Mouse (Mus musculus): Measurements from ENCODE around the gene 2310030G06Rik. TPM values are rescaled to one million over a fixed set of nuclear protein-coding genes. Genes with fewer than 3 reads are reported as not detected.

The 2310030G06Rik gene
- polyA plus RNA-seq, 1 experiment from 2014 or later, result 4.5 TPM

Other genes starting within 250 kb of the 2310030G06Rik start
- 69.4 and 70.1 TPM in 2 replicates for gene Pts, start 217.8 kb downstream of the 2310030G06Rik start, polyA plus RNA-seq (2014; fragmentation: Nextera tagmentation; extraction: Ambion mirVana)
- gene Il18, start 191.7 kb downstream of the 2310030G06Rik start, polyA plus RNA-seq (2014; fragmentation: Nextera tagmentation; extraction: Ambion mirVana), result 3.0 and 3.4 TPM in 2 replicates
- gene Bco2, start 191.4 kb downstream of the 2310030G06Rik start, polyA plus RNA-seq (2014; fragmentation: Nextera tagmentation; extraction: Ambion mirVana), result 0.22 and 0.27 TPM in 2 replicates
- gene Tex12, start 185.2 kb downstream of the 2310030G06Rik start, polyA plus RNA-seq (2014; fragmentation: Nextera tagmentation; extraction: Ambion mirVana), result not detected in 2 replicates
- 503 and 533 TPM in 2 replicates for gene Sdhd, start 142.7 kb downstream of the 2310030G06Rik start, polyA plus RNA-seq (2014; fragmentation: Nextera tagmentation; extraction: Ambion mirVana)
- gene Timm8b, start 142.6 kb downstream of the 2310030G06Rik start, polyA plus RNA-seq (2014; fragmentation: Nextera tagmentation; extraction: Ambion mirVana), result 301 and 312 TPM in 2 replicates
- 3.3 and 4.2 TPM in 2 replicates for gene Pih1d2, start 129.2 kb downstream of the 2310030G06Rik start, polyA plus RNA-seq (2014; fragmentation: Nextera tagmentation; extraction: Ambion mirVana)
- 16.2 and 20.1 TPM in 2 replicates for gene Nkapd1, start 129.1 kb downstream of the 2310030G06Rik start, polyA plus RNA-seq (2014; fragmentation: Nextera tagmentation; extraction: Ambion mirVana)
- 77.3 and 83.7 TPM in 2 replicates for gene Dlat, start 86.8 kb downstream of the 2310030G06Rik start, polyA plus RNA-seq (2014; fragmentation: Nextera tagmentation; extraction: Ambion mirVana)
- 2.3 and 3.5 TPM in 2 replicates for gene Dixdc1, start 7.0 kb downstream of the 2310030G06Rik start, polyA plus RNA-seq (2014; fragmentation: Nextera tagmentation; extraction: Ambion mirVana)
- 8.0 and 13.7 TPM in 2 replicates for gene Cryab, start 4.8 kb upstream of the 2310030G06Rik start, polyA plus RNA-seq (2014; fragmentation: Nextera tagmentation; extraction: Ambion mirVana)
- 1.3 and 2.3 TPM in 2 replicates for gene Hspb2, start 5.8 kb upstream of the 2310030G06Rik start, polyA plus RNA-seq (2014; fragmentation: Nextera tagmentation; extraction: Ambion mirVana)
- gene Fdxacb1, start 21.7 kb upstream of the 2310030G06Rik start, polyA plus RNA-seq (2014; fragmentation: Nextera tagmentation; extraction: Ambion mirVana), result 15.7 and 16.0 TPM in 2 replicates
- gene Alg9, start 28.5 kb upstream of the 2310030G06Rik start, polyA plus RNA-seq (2014; fragmentation: Nextera tagmentation; extraction: Ambion mirVana), result 33.0 and 40.0 TPM in 2 replicates
- gene 1110032A03Rik, start 29.0 kb upstream of the 2310030G06Rik start, polyA plus RNA-seq (2014; fragmentation: Nextera tagmentation; extraction: Ambion mirVana), result 16.2 and 17.5 TPM in 2 replicates
- gene Ppp2r1b, start 98.8 kb upstream of the 2310030G06Rik start, polyA plus RNA-seq (2014; fragmentation: Nextera tagmentation; extraction: Ambion mirVana), result 143 and 172 TPM in 2 replicates